Mouse (Mus musculus) megakaryocyte, embryonic 14.5 days (primary cell): Measurements from ENCODE around the gene Lmbrd2.

Source experiments
- FLI1 ChIP-seq: IDR thresholded peaks from 2 replicates; pipeline ENCODE4 v1.6.1; 2012; ENCODE audit warnings: low read length, inconsistent platforms, mixed read lengths
- GATA1 ChIP-seq: IDR thresholded peaks from 3 replicates; pipeline ENCODE4 v1.6.1; 2012; ENCODE audit warnings: mixed read lengths, low read length, inconsistent platforms, borderline replicate concordance

GRCm38 (mm10) chr15:9122989-9123388, 17.4 kb upstream of the Lmbrd2 start:
- no peak for TF ChIP-seq GATA1
- TF ChIP-seq FLI1 = no peak
